Mouse (Mus musculus) hindbrain, embryonic 15.5 days (tissue): ENCODE results near the gene Carmil1. TPM values are rescaled to one million over a fixed set of nuclear protein-coding genes. Genes with fewer than 3 reads are reported as not detected.

Source experiments
- ATAC-seq: fragments of 200-750 bp; cut with Nextera tagmentation; 2 replicates; pipeline ENCODE4 v1.8.0; 2017; ENCODE audit warnings: low read depth, moderate number of reproducible peaks, moderate TSS enrichment; ENCODE audit not compliant: low FRiP score
- H3K27ac ChIP-seq: fragments of 300-500 bp; sonication (generic); replicated peaks from 2 replicates; pipeline ENCODE4 v1.5.1; 2015; ENCODE audit warnings: mild to moderate bottlenecking, inconsistent platforms
- H3K27me3 ChIP-seq: fragments of 300-500 bp; sonication (generic); 2 replicates; pipeline ENCODE4 v1.6.1; 2015; ENCODE audit warnings: control low read depth, inconsistent platforms
- H3K36me3 ChIP-seq: fragments of 300-500 bp; sonication (generic); 2 replicates; pipeline ENCODE4 v1.6.1; 2015; ENCODE audit warnings: control low read depth, inconsistent platforms
- H3K4me1 ChIP-seq: fragments of 300-500 bp; sonication (generic); replicated peaks from 2 replicates; pipeline ENCODE4 v1.6.1; 2015; ENCODE audit warnings: control low read depth, inconsistent platforms
- H3K4me2 ChIP-seq: fragments of 300-500 bp; sonication (generic); 2 replicates; pipeline ENCODE4 v1.6.1; 2015; ENCODE audit warnings: moderate library complexity, mild to moderate bottlenecking, inconsistent platforms
- H3K4me3 ChIP-seq: fragments of 300-500 bp; sonication (generic); 2 replicates; pipeline ENCODE4 v1.5.1; 2015; ENCODE audit warnings: mild to moderate bottlenecking, inconsistent platforms
- H3K9ac ChIP-seq: fragments of 300-500 bp; sonication (generic); 2 replicates; pipeline ENCODE4 v1.6.1; 2015; ENCODE audit warnings: inconsistent platforms
- H3K9me3 ChIP-seq: fragments of 300-500 bp; sonication (generic); 2 replicates; pipeline ENCODE4 v1.6.1; 2016; ENCODE audit warnings: control low read depth, inconsistent platforms
- WGBS: fragments of 180-500 bp; shearing (Covaris S2); methylation state at CpG from one replicate; pipeline ENCODE4 v1.1.7; 2015; 5-methylcytosine and 5-hydroxymethylcytosine counted together
- polyA plus RNA-seq: library from polyadenylated mRNA; unstranded; fragments of >200 nt; fragmentation: Nextera tagmentation; extraction: Ambion mirVana; gene quantifications from 2 replicates; pipeline ENCODE4 v1.2.1, GENCODE M21; 2015

Gene Carmil1
- polyA plus RNA-seq, 1 experiment from 2014 or later = 42.8 TPM

DNA sequence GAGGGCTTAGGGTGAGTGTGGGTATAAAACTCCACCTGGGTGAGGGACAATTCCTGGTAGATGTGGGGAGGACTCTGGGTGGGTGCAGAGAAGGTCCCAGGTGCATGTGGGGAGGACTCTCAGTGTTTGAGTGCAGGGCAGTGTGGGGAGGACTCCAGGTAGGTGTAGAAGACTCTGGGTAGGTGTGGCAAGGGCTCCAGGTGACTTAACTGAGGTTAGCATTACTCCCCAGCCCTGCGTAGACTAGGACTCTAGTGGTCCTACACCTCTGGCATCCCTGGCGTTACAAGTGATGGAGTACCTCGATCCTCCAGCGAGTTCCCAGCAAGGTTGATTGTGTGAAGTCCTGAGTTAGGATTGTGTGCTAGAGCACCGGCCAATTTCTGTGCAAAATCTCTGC lies 143.8 kb downstream of the Carmil1 start:
- H3K36me3 ChIP-seq = peaks cover 5% of the 10 kb centered on the region; the same call in 1 of the 2 replicates
- H3K4me2 ChIP-seq = no peak overlapping the region
- WGBS = 93% methylated on average over 5 of the region's 5 CpGs
- 0 out of 2 replicates have a peak, but pooled peaks have one; percentile 23 for ATAC-seq
- no peak overlapping the region for H3K9ac ChIP-seq
- no peak overlapping the region for H3K27ac ChIP-seq
- H3K4me1 ChIP-seq = peaks cover 12% of the 10 kb centered on the region
- no peaks in the 10 kb centered on the region for H3K27me3 ChIP-seq
- no peak overlapping the region for H3K4me3 ChIP-seq
- H3K9me3 ChIP-seq = no peaks in the 10 kb centered on the region

GRCm38 (mm10) chr13:24135282-24136230 lies 145.0 kb downstream of the Carmil1 start:
- Histone ChIP-seq H3K9me3 (no peaks in the 10 kb centered on the region), H3K9ac (no peak overlapping the region), H3K27me3 (no peaks in the 10 kb centered on the region), H3K4me1 (peaks cover 12% of the 10 kb centered on the region), H3K4me3 (no peak overlapping the region), H3K27ac (peak overlapping the region; percentile 20; the same call in 1 of the 2 replicates), H3K36me3 (no peaks in the 10 kb centered on the region), H3K4me2 (peak overlapping the region; percentile 10; the same call in 1 of the 2 replicates)
- ATAC-seq = peak; percentile 36; the same call in 1 of the 2 replicates
- WGBS = 25% methylated on average over 21 of the region's 21 CpGs

GRCm38 (mm10) chr13:24132866-24133265 lies 147.7 kb downstream of the Carmil1 start:
- Histone ChIP-seq H3K36me3 (no peaks in the 10 kb centered on the region), H3K27ac (no peak overlapping the region), H3K4me2 (no peak overlapping the region), H3K4me1 (peaks cover 12% of the 10 kb centered on the region), H3K4me3 (no peak overlapping the region), H3K9me3 (no peaks in the 10 kb centered on the region), H3K27me3 (no peaks in the 10 kb centered on the region), H3K9ac (no peak overlapping the region)
- WGBS = 90% methylated on average over 3 of the region's 3 CpGs
- ATAC-seq = no peak

DNA sequence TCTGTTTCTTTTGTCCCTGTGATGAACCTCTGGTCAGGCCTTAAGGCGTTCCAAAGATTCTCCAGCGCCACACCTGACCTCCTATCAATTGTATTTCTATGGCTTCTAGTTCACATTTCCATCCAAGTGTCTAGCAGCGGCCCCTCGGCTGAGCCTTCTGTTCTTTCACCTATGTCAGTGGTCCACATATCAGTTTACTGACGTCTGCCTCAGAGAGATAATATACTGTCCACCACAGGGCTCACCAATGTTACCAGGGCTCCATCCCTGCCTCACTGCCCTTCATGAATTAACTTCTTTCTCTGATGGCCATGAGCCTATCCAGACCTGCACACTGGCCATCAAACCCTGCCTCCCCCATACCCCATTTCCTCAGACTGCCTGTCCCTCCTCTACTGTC lies 149.3 kb downstream of the Carmil1 start:
- no peak overlapping the region for H3K27ac ChIP-seq
- H3K9me3 ChIP-seq = no peaks in the 10 kb centered on the region
- 95% methylated on average over 5 of the region's 5 CpGs for WGBS
- H3K9ac ChIP-seq = no peak overlapping the region
- peaks cover 12% of the 10 kb centered on the region for H3K4me1 ChIP-seq
- H3K4me2 ChIP-seq = no peak overlapping the region
- no peak for ATAC-seq
- H3K4me3 ChIP-seq = no peak overlapping the region
- no peaks in the 10 kb centered on the region for H3K36me3 ChIP-seq
- H3K27me3 ChIP-seq = no peaks in the 10 kb centered on the region

DNA sequence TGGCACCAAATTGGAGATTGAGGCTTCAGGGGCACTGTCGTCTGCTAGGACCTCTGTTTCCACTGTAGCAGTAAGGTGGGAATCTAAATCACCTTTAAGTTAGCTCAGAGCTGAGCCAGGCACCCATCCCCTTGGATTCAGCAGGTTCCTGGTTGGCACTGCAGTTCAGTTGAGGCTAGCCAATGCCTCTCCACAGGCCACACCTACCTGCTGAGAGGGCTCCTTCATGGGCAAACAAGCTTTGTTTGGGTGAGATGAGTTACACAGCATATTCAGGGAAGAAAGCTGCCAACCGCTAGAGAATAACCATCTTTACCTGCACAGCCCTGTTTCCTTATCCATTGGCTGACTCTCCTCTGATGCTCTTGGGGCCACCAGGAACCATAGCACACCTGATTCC lies 149.9 kb downstream of the Carmil1 start:
- H3K9ac ChIP-seq = no peak overlapping the region
- ATAC-seq = no peak
- H3K4me2 ChIP-seq = no peak overlapping the region
- no peaks in the 10 kb centered on the region for H3K27me3 ChIP-seq
- H3K4me3 ChIP-seq = no peak overlapping the region
- H3K36me3 ChIP-seq = no peaks in the 10 kb centered on the region
- 91% methylated on average over 2 of the region's 2 CpGs for WGBS
- no peaks in the 10 kb centered on the region for H3K9me3 ChIP-seq
- H3K4me1 ChIP-seq = peaks cover 6% of the 10 kb centered on the region
- no peak overlapping the region for H3K27ac ChIP-seq

DNA sequence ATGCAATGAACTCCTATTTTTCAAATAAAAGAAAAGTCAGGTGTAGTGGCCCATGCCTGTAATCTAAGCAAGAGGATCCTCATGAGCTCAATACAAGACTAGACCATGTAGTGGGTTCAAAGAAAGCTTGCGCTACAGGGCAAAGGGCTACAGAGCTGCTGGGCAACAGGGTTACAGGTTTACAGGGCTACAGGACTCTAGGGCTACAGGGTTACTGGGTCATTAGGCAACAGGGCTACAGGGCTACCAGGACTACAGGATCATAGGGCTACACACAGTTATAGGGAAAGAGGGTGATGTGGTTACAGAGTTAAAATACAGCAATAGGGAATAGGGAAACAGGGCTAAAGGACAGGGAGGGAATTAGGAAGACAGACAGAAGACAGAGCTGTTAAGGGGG lies 151.9 kb downstream of the Carmil1 start:
- ATAC-seq = no peak
- Histone ChIP-seq H3K27me3 (no peaks in the 10 kb centered on the region), H3K9me3 (no peaks in the 10 kb centered on the region), H3K27ac (no peak overlapping the region), H3K36me3 (no peaks in the 10 kb centered on the region), H3K4me1 (no peaks in the 10 kb centered on the region), H3K9ac (no peak overlapping the region), H3K4me3 (no peak overlapping the region), H3K4me2 (no peak overlapping the region)
- WGBS = 100% methylated on average over 1 of the region's 1 CpGs

DNA sequence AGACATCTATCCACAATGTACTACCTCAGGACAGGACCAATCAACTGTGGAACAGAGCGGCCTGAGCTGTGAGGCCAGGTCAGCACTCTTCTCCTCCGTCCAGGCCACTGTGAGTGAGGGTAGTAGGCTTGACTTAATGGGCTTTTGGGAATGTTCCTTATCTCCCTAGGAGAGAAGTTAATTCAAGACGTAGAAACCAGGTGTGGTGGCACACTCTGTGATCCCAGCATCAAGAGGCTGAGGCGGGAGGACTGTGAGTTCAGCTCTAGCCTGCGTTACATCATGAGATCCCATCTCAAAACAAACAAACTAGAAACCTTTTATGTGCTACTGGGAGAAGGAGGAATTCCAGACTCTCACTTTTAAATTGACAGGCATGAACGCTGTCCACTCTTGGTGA lies 154.7 kb downstream of the Carmil1 start:
- Histone ChIP-seq H3K9ac (no peak overlapping the region), H3K27ac (no peak overlapping the region), H3K4me1 (no peaks in the 10 kb centered on the region), H3K9me3 (no peaks in the 10 kb centered on the region), H3K4me2 (no peak overlapping the region), H3K4me3 (no peak overlapping the region), H3K36me3 (no peaks in the 10 kb centered on the region; the same call in 1 of the 2 replicates), H3K27me3 (no peaks in the 10 kb centered on the region)
- WGBS = 86% methylated on average over 6 of the region's 6 CpGs
- ATAC-seq = no peak

DNA sequence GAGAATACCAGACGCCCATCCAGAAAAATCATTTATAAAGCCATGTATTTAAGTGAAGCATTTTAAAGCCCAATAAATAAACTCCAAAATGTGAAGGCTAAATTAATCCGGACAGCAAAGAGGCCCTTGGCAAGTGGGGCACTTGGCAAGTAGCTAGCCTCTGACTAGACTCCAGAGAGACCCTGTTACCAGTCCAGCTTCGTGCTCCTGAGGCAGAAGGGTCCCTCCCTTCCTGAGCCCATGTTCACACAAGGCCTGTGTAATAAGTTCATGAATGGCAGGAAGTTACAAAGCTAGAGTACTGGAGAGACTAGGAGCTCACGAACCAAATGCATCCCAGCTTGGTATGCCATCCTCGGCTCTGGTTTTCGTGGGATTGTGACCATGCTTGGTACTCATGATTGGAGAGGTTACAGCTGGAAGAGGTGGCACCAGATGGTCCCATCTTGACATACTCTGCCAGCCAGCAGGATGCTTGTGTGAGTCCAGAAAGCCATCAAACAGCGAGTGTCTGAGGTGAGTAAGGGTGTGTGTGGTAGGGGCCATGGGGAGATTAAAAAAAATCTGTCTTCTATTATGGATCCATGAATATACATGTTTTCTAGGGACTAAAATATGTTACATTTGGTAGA lies 163.3 kb downstream of the Carmil1 start:
- H3K36me3 ChIP-seq = peaks cover 5% of the 10 kb centered on the region; the same call in 1 of the 2 replicates
- ATAC-seq = 0 out of 2 replicates have a peak, but pooled peaks have one; percentile 4
- H3K9me3 ChIP-seq = no peaks in the 10 kb centered on the region
- no peaks in the 10 kb centered on the region for H3K27me3 ChIP-seq
- WGBS = 73% methylated on average over 7 of the region's 7 CpGs
- no peaks in the 10 kb centered on the region for H3K4me1 ChIP-seq
- no peak overlapping the region for H3K4me3 ChIP-seq
- H3K4me2 ChIP-seq = no peak overlapping the region
- no peak overlapping the region for H3K27ac ChIP-seq
- no peak overlapping the region for H3K9ac ChIP-seq

GRCm38 (mm10) chr13:24112689-24113348 lies 167.8 kb downstream of the Carmil1 start:
- Histone ChIP-seq H3K4me3 (no peak overlapping the region), H3K36me3 (no peaks in the 10 kb centered on the region), H3K4me1 (no peaks in the 10 kb centered on the region), H3K9me3 (no peaks in the 10 kb centered on the region), H3K27ac (no peak overlapping the region), H3K9ac (no peak overlapping the region), H3K4me2 (no peak overlapping the region), H3K27me3 (no peaks in the 10 kb centered on the region)
- peak; percentile 61; the same call in 1 of the 2 replicates for ATAC-seq
- WGBS = 75% methylated on average over 9 of the region's 9 CpGs

- 39% methylated on average over 7 of the region's 7 CpGs for WGBS
- Histone ChIP-seq H3K4me1 (peaks cover 7% of the 10 kb centered on the region; the same call in 1 of the 2 replicates), H3K36me3 (no peaks in the 10 kb centered on the region), H3K27me3 (no peaks in the 10 kb centered on the region), H3K27ac (no peak overlapping the region), H3K4me2 (no peak overlapping the region), H3K9ac (no peak overlapping the region), H3K4me3 (no peak overlapping the region), H3K9me3 (no peaks in the 10 kb centered on the region)
- ATAC-seq = no peak
Observed at GRCm38 (mm10) chr13:24110329-24110728, 170.3 kb downstream of the Carmil1 start.

DNA sequence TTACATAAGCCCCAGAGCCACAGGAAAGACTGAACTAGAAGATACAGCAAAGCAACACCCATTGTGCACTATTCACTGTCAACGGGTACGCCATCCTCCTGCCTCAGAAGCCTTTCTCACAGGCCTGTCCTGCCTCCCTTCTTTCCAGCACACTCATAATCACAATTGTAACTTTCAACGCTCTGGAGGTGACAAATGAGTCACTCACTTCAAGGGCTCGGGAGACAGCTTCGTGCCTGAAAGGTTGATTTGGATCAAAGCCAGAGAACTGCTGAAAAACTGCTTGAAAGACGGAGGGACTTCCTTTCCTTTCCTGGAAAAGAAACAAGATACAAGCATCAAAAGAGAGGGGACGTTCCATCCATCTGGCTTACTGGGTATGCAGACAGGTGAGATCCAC lies 172.3 kb downstream of the Carmil1 start:
- Histone ChIP-seq H3K4me2 (no peak overlapping the region), H3K36me3 (no peaks in the 10 kb centered on the region), H3K4me1 (peaks cover 7% of the 10 kb centered on the region; the same call in 1 of the 2 replicates), H3K27me3 (no peaks in the 10 kb centered on the region), H3K27ac (no peak overlapping the region), H3K4me3 (no peak overlapping the region), H3K9ac (no peak overlapping the region), H3K9me3 (no peaks in the 10 kb centered on the region)
- no peak for ATAC-seq
- 42% methylated on average over 7 of the region's 7 CpGs for WGBS

DNA sequence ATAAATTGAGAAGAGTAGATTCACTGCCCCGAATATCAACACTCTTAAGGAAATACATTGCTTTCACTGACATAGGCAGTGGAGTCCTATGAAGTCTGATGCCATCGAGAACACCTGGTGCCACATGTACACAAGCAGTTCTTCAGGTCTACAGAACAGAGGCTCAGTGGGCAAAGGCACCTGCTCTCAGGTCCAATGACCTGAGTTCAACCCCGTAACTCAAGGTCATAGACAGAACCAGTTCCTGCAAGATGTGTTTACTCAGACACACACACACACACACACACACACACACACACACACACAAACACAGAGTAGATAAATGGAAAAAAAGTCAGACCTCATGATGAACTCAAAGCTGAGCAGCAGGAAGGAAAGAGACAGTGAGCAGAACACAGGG lies 173.5 kb downstream of the Carmil1 start:
- Histone ChIP-seq H3K4me2 (no peak overlapping the region), H3K9ac (no peak overlapping the region), H3K36me3 (no peaks in the 10 kb centered on the region), H3K4me1 (peaks cover 7% of the 10 kb centered on the region; the same call in 1 of the 2 replicates), H3K27me3 (no peaks in the 10 kb centered on the region), H3K9me3 (no peaks in the 10 kb centered on the region), H3K4me3 (no peak overlapping the region), H3K27ac (no peak overlapping the region)
- ATAC-seq = no peak
- 93% methylated on average over 3 of the region's 3 CpGs for WGBS
